Mouse (Mus musculus) liver, embryonic 14.5 days (tissue): Measurements from ENCODE around the gene Pip5k1b.

Experiments used
- CTCF ChIP-seq: IDR thresholded peaks from 2 replicates; pipeline ENCODE4 v1.5.1; 2016; ENCODE audit warnings: antibody characterized with exemption, low read depth, control low read depth
- EP300 ChIP-seq: IDR thresholded peaks from 2 replicates; pipeline ENCODE4 v1.6.1; 2016; ENCODE audit warnings: antibody characterized with exemption, low read depth

DNA sequence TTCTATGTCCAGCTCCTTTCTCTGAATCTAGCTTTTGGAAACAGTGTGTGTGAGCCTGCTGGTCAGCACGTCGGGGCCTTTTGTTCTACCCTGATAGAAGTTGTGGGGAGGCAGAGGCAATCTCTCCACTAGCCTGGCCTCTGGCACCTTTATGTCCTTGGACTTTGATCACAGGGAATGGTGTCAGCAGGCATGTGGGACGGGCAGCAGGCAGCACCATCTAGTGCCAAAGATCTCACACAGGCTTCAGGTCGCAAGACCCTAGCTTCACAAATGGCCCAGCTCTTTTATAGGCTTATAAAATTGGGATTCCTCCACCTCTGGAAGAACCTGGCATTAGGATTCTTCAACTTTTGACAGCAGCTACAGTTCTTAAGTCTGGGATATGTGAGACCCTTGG is 48.4 kb upstream of the Pip5k1b start:
- no peak for TF ChIP-seq CTCF
- TF ChIP-seq EP300, result no peak
